Mouse (Mus musculus) right cerebral cortex, adult 2 months (tissue): Measurements from ENCODE around the gene Car9.

ENCODE experiments used
- DNase-seq, 2 experiments: peaks; one replicate each; pipeline ENCODE4 v3.0.0; 2021 to 2022; ENCODE audit warnings: low spot score in 2 of 2

Gene Car9

DNA sequence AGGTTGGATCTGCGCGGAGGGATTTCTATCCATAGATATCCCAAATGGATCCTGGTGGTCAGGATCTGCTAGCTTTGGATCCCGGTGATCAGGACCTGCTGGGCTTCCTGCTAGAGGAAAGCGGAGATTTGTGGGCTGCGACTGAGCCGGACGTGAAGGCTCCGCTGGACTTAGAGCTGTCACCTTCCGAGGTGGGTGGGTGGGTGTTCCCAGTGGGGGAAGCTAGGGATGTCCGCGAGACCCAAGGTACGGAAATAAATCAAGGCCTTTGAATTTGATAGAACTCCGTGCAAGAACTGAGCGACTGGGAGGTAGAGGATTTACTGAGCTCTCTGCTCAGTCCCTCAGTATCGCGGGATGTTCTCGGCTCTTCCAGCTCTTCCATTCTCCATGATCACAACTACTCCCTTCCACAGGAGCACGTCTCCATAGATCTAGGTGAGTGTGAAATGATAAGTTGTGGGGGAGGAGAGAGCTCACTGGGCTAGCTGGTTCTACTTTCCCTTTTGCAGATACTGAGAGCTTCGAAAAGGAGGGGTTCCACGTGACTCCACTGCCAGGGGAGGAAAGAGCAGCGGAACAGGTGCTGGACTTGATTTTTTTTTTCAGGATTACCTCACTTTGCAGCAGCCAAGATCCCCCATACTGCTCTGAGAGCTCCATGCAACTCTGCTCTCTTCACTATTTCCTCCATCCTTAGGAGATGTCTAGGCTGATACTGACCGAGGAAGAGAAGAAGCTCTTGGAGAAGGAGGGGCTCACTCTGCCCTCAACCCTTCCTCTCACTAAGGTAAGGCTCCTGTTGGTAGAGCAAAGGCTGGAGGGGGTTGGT is 56.2 kb downstream of the Car9 start:
- no peak for DNase-seq
